Mouse (Mus musculus) left cerebral cortex, adult 2 months (tissue): ENCODE data around the gene Nxpe5. TPM values are rescaled to one million over a fixed set of nuclear protein-coding genes. Genes with fewer than 3 reads are reported as not detected.
"Not testable (repeated sequence)": the region's sequence is repeated elsewhere in the genome, so short reads cannot be mapped to it uniquely, and the experiment has no call there.

ENCODE experiments used
- DNase-seq, 2 experiments: peaks; one replicate each; pipeline ENCODE4 v3.0.0; 2021 to 2022; ENCODE audit warnings: low spot score in 2 of 2, mixed read lengths in 1 of 2; ENCODE audit errors: extremely low spot score in 1 of 2
- H3K27ac ChIP-seq: fragments of 200-600 bp; 2 replicates; pipeline ENCODE4 v1.8.1; 2022
- H3K4me3 ChIP-seq: fragments of 200-600 bp; 2 replicates; pipeline ENCODE4 v1.8.1; 2022
- CTCF ChIP-seq: fragments of 200-600 bp; IDR thresholded peaks from 2 replicates; pipeline ENCODE4 v1.8.1; 2022; ENCODE audit warnings: antibody characterized with exemption, mild to moderate bottlenecking, moderate library complexity
- intact Hi-C: fragments of 180-260 bp; cut with DNase I; formaldehyde crosslinking; loops from one replicate; pipeline ENCODE4 v1.15.1; 2025
- long read RNA-seq, 2 experiments: library from polyadenylated mRNA; stranded (forward); transcript quantifications; one replicate each; pipeline ENCODE4 v2.0.0; 2021; ENCODE audit warnings: borderline mapping rate in 2 of 2
- total RNA-seq, 2 experiments: library from RNA; stranded (reverse); gene quantifications; 2 replicates each; pipeline ENCODE4 v1.2.3; 2021

The Nxpe5 gene
- total RNA-seq: under 1 TPM in 1 of 2 experiments, not detected in 1; 0.14 TPM
- long read RNA-seq, experiment 1: 0 reads
- long read RNA-seq, experiment 2: 0 reads

DNA sequence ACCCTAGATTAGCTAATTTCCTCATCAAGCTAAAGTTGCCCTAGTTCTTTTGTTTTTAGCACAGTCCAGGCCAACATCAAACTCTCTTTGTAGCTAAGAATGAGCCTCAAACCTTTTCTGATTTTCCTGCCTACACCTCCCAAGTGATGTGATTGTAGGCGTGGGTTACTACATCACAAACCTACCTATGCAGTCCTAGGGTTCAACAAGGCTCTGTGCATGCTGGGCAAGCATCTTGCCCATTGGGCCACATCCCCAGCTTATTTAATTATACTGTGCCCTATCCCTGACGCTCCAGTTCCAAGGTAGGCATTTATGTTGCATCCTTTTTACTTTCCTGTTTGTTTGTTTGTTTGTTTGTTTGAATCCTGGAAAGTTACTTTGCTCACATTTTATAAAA, at the start of gene Nxpe5:
Gene Nxpe5 (plus strand): TSS at position 199 of the 400 bp plus-strand sequence.
- Histone ChIP-seq H3K4me3 (no peak within 1 kb of the TSS), H3K27ac (no peak within 1 kb of the TSS)
- TF ChIP-seq CTCF: no peak
- intact Hi-C loops: no loop called here
- DNase-seq: no peak

DNA sequence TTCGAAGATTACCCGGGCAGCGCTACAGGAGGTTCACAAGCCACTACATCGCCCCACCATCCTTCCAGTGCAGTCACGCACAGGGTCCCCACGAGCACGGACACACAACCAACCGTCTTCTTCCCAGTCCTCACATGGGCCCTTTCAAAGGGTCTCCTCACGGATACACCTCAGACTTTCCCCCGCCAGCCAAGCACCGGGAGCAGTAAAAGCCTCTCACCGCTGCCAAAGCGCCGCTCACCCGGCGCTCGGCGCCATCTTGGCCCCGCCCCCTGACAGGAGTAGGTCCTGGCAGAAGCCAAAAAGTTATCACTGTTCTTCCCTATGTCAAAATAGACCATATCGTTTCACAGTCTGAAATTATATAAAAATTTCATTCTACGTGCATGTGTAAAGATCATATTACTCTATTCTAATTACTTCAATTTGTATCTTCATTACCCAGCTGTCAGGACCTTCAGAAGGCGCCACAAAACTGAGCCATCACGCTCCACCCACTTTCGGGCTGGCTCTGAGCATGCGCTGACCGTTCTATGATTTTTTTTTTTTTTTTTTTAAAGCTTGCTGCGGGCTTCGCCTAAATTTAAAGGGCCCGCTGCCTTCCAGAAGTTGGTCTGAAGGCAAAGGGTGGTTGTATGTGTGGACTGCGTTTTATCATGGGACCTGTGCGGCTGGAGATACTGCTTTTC, 38.6 kb upstream of the Nxpe5 start, which contains the start of the genes Taf6 and Cnpy4:
Gene Taf6 (minus strand): TSS at position 502 of the 689 bp plus-strand sequence.
Gene Cnpy4 (plus strand): TSS at position 536 of the 689 bp plus-strand sequence.
- intact Hi-C loops: loop anchor here (1.0 kb wide), 2 partner anchors 16 to 26 kb away; partner anchors contain the start of gene Cops6
- TF ChIP-seq CTCF: no peak
- peak; percentile 76 to 83 for DNase-seq
- H3K27ac ChIP-seq: peak within 1 kb of the TSS; percentile 93
- peak within 1 kb of the TSS; percentile 80 for H3K4me3 ChIP-seq

DNA sequence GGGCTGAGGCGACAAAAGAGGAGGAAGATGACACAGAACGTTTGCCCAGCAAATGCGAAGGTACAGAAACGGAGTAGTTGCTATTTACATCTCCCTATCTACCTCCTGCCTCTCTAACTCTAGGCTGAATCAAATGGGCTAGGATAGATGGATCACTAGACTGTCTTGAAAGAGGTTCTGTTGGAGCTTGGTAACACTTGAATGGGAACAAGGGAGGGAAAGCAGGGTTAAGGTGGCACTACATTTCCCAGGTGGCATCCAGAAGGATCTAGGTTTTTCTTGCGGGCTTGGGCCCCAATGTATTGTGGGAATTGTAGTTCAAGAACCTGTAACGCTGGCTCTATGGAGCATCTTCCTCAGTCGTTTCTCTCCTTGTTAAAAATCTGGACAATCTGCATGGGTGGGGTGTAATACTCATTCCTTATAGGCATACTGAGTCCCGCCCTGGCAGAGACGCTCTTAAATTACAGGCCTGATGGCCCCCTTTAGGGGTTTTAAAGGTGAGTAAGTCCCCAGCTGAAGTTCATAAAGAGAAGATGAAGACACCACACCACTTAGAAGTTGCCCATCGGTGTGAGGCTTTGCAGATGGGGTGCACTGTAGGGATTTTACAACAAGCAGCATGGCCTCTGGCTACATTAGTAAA, 37.9 kb upstream of the Nxpe5 start:
- peak; percentile 68 to 76 for DNase-seq
- peak overlapping the region; percentile 80 for H3K4me3 ChIP-seq
- TF ChIP-seq CTCF: no peak
- H3K27ac ChIP-seq: peak overlapping the region; percentile 93
- intact Hi-C loops: loop anchor here (1.0 kb wide), 2 partner anchors 16 to 26 kb away; partner anchors contain the start of gene Cops6

DNA sequence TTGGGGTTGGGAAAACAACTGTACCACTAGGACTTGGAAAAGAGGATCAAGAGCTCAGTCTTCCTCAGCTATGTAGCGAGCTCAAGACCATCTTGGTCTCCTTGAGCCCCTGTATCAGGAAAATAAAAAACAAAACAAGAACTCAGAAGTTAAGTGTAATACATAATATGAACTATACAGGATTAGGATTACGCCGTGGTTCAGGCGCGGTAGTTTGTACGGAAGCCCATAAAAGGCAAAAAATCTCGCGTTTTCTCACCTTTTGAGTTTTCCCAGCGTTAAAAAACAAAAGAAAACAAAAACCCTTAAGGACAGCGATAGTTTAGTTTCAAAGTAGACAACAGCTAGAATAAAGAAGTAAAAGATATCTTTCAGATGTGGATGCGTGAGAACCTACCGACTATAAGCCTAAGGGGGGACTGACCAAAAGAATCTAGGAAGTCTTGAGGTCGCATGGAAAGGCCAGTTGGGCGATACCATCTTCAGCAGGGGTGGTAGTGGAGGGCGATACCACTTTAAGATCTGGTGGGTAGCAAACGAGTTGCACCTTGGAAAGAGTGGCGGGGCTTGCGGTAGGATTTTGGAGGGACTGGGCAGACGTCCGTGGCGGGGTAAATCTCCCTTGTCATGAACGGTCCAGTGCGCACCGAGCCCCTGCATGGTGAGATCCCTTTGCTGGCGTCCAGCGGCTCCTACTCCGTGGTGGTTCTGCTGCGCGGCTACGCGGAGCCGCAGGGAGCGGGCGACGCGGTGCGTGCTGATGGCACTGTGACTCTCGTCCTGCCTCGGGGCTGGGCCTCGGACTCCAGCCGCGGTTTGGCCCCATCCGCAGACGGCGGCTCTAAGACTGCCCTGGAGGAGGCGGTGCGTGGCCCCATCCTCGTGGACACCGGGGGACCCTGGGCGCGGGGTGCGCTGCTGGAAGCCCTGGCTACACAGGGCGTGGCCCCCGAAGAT, 31.6 kb upstream of the Nxpe5 start, which contains the start of gene Mblac1:
Gene Mblac1 (plus strand): TSS at position 544 of the 957 bp plus-strand sequence.
- no peak for TF ChIP-seq CTCF
- intact Hi-C loops: no loop called here
- Histone ChIP-seq H3K27ac (peak within 1 kb of the TSS; percentile 93), H3K4me3 (peak within 1 kb of the TSS; percentile 87)
- DNase-seq: peak; percentile 82 to 86

DNA sequence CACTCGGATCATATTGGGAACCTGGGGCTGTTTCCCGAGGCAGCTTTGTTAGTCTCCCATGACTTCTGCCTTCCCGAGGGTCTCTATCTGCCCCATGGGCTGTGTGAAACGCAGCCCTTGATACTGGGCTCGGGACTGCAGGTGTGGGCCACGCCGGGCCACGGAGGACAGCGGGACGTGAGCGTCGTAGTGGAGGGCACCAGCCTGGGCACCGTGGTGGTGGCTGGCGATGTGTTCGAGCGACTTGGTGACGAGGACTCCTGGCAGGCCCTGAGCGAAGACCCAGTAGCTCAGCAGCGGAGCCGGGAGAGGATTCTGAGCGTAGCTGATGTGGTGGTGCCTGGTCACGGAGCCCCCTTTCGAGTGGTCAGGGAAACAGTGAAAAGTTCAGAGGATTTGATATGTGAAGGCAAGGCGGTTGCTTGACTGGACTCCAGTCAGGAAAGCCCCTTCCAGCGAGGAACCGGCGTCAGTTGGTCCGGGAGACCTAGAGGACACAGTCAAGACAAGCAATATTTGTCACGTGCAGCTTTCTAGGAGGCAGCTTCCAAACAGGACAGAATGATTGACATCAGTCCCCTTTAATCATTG, 30.8 kb upstream of the Nxpe5 start:
- peak in 1 of 2 experiments; percentile 43 for DNase-seq
- intact Hi-C loops: no loop called here

DNA sequence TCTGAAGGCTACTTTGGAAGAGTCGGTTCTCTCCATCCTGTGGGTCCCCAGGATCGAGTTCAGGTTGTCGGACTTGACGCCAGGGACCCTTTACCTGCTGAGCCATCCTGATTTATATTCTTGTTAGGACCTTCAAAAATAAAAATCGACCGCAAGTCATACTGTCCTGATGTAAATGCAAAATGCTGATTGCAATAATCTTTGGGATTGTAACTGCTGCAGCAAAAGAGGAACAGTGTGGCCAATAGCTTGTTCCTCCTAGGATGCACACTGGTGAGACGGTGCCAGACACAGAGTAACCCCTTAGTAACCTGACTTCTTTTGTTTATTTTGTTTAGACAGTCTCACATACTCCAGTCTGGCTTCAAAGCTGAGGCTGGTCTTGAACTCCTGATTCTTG, 30.2 kb upstream of the Nxpe5 start:
- intact Hi-C loops: no loop called here
- DNase-seq: no peak
- H3K27ac ChIP-seq: no peak overlapping the region; the same call in 1 of the 2 replicates
- peak overlapping the region; percentile 87 for H3K4me3 ChIP-seq
- TF ChIP-seq CTCF: no peak

More for the DNA sequence above, 30.8 kb upstream of the Nxpe5 start:
- H3K27ac ChIP-seq: peak overlapping the region; percentile 93
- H3K4me3 ChIP-seq: peak overlapping the region; percentile 87
- TF ChIP-seq CTCF: no peak

DNA sequence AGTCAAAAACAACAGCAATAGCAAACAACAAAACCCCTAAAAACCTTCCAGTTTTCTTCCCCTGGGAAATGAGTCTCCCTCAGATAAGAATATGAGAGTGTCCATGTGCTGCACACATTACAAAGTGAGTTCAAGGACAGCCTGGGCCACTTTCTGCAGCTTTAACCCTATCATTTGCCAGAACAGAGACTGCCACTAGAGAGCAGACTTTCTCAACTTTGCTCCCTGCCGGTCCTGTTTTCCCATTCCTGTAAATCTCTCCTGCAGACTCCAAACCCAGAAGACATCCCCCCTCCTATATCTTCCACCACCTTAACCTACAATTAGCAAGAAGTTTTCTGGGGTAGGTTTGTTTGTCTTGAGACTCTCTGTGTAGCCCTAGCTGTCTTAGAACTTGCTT, 26.1 kb upstream of the Nxpe5 start:
- intact Hi-C loops: no loop called here
- DNase-seq: no peak
- no peak overlapping the region for H3K27ac ChIP-seq
- H3K4me3 ChIP-seq: no peak overlapping the region
- peak; percentile 50 for TF ChIP-seq CTCF

DNA sequence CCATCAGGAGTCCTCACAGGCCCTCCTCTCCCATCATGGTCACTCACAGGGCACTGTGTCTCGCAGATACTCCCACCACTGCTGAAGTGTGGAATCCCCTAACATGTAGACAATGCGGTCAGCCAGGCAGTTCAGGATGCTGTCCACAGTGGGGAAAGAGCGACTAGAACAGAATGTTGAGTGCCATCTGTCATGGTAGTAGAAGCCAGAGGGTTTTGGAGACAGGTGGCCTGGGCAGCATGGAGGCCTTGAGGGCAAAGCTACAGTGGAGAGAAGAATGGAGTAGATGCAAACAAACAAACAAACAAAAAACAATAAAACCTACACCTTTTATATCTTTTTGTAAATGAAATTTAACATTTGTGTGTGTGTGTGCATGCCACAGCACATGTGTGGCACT, 23.6 kb upstream of the Nxpe5 start:
- TF ChIP-seq CTCF: no peak
- intact Hi-C loops: no loop called here
- Histone ChIP-seq H3K27ac (no peak overlapping the region), H3K4me3 (no peak overlapping the region)
- no peak for DNase-seq

DNA sequence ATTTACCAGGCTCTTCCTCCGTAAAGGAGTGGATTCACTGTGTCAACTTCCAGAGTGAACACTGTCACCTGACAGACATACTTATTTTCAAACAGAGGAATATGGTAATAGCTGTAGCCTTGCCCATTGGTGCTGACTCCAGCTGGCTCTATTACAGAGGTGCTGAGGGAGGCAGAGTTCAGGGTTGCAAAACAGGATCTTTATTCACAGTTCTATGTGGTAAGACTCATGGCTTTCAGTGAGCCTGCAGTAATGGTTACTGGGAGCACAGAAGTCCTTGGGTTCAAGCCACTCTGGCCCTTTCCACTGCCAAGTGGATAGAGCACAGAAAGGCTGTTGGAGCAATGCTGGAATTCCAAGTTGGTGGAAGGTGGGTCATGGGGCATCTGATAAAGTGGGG, 18.4 kb upstream of the Nxpe5 start:
- no peak for DNase-seq
- no peak overlapping the region for H3K27ac ChIP-seq
- no peak for TF ChIP-seq CTCF
- H3K4me3 ChIP-seq: no peak overlapping the region
- intact Hi-C loops: no loop called here

DNA sequence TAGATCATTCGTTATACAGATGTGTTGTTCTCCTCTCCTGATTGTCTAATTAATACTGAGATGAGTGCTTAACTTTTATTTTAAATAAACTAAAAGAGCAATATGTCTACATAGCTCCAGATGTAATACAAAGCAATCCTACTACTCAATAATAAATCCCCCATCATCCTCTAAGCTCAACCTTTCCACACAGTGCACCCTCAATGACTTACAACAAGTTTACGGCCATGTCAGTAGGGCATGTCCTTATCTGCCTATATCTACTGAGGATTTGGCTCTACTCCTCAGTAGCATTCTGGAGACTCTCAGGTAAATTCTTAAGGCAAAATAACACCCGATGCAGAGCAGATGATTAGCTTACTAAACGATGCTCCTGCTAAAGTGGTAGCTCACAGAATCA, 17.8 kb upstream of the Nxpe5 start:
- DNase-seq: no peak
- no peak for TF ChIP-seq CTCF
- no peak overlapping the region for H3K4me3 ChIP-seq
- intact Hi-C loops: no loop called here
- no peak overlapping the region for H3K27ac ChIP-seq

DNA sequence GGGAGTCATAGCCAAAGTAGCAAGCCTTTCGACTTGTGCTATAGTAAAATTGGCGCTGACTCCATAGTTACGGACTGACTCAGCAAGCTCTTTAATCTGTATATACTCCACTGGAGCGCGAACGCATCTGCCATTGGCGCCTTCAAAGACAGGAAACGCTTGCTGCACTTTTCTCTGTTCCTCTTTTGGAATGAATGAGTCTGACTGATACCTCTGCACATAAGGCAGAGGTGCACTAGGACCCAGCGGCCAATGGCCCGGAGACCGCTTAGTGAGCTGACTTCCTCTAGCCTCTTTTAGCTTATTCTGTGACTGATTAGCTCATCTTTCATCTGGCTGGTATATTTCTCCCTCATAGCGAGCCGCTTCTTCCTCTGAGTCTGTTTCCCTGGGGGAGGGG, 9.1 kb upstream of the Nxpe5 start:
- H3K4me3 ChIP-seq, intact Hi-C loops, H3K27ac ChIP-seq, DNase-seq: not testable (repeated sequence)
